Mouse (Mus musculus) lung, postnatal 4 days (tissue): Measurements from ENCODE around the gene Slc12a7.
"Not testable (repeated sequence)": the region's sequence is repeated elsewhere in the genome, so short reads cannot be mapped to it uniquely, and the experiment has no call there.

Experiments
- DNase-seq, 2 experiments: peaks; one replicate each; pipeline ENCODE4 v3.0.0; 2021

Slc12a7 gene

GRCm38 (mm10) chr13:73732742-73733700, at the start of gene Slc12a7:
TSS of gene Slc12a7 (plus strand) at chr13:73733094.
- DNase-seq, result peak; percentile 36 to 45

GRCm38 (mm10) chr13:73683682-73684081, 49.2 kb upstream of the Slc12a7 start:
- no peak for DNase-seq

- DNase-seq, result no peak
These were observed 48.5 kb upstream of the Slc12a7 start for GRCm38 (mm10) chr13:73684412-73684811.

DNA sequence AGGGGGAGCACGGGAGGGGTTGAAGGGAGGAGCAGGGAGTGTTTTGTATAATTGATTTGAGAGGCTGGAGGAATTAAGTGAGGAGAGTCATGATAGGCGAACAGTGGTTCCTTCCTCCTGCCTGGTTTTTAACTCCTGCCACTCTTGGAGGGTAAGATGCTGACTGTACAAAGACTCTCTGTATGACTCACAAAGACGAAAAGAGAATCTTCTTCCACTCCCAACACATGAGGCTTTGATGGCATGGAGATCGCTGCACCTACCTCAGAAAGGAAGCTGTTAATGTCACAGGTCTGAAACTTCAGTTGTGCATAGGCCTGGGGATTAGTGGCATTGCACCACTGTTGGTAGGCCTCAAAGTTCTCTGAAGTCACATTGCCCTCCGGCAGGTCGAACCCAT, 47.4 kb upstream of the Slc12a7 start:
- no peak for DNase-seq

DNA sequence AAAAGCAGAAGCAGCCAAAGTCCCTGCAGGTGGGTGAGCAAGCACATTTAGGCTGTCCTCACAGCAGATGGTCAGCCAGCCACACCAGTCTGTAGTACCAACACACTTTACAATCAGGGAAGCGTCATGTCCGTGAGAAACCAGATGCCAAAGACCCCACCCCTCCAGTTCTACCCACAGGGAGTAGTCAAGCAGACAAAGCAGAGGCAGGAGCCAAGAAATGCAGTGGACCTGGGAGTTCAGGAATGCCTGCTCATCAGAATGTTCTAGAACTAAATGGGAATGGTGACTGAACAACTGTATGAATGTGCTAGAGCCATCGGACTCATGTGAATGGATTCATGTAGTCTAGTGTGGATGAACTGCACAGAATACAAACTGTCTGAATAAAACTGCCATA, 45.3 kb upstream of the Slc12a7 start:
- DNase-seq, result no peak

DNA sequence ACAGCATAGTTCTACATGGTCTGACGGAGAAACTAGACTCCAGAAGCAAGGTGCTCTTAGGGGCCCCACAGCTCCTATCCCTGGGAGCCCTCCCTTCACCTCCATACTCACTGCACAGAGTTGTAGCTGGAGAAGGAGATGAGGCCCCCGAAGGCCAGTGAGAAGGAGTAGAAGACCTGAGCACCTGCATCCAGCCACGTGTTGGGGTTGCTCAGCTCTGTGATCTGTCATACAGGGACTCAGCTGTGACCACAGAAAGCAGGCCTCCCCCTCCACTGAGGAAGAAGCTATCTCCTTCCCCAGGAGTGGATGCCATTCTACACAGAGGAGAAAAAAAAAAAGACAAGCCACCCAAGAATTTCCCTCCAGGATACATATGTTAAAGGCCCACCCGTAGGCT, 44.0 kb upstream of the Slc12a7 start:
- DNase-seq, result no peak

DNA sequence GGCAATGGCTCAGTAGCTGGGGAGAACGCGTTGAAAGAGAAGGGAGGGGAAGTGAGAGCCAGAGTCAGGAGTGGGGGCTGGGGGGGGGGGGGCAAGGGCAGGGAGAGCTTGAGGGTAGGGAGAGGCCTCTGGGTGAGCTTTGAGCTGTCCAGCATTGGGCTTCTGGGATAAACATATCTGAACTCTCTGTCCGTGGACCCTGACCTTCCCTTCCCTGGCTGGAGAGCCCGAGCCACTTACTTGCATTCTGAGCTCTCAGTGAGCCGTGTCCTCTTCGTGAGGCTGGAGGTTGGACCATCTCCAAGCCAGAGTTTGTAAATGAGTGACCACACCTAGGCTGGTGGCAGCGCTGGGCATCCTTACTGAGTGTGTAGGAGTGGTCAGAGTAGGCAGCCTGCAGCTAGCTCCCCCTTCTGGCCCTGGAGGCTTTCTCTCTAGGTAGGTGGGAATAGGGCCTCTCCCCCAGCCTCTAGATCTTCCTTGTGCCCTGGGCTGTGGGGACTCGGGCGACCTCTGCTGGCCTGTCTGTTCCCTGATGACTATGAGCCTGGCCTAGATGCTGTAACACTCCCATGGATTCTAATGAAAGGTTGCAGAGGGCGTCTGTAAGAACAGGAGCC, 40.5 kb upstream of the Slc12a7 start:
- DNase-seq, result peak; percentile 75 to 79

- no peak for DNase-seq
These were observed 39.6 kb upstream of the Slc12a7 start for GRCm38 (mm10) chr13:73693333-73693732.

DNA sequence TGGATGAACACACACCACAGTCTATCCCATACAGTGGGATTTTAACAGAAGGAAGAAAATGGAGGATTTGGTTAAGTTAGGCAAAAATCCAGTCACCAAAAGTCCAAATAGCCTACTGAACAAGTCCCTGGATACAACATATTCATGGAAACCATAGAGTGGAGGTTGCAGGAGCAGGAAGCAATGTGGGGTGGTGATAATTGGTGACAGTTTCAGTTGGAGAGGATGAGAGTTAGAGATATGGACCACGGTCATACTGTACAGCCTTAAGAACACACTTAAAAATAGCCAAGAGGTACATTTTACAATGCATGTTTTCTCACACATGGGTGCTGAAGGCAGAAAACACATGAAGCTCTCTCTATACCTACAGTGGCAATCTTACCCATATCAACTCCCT, 37.9 kb upstream of the Slc12a7 start:
- DNase-seq, result no peak

DNA sequence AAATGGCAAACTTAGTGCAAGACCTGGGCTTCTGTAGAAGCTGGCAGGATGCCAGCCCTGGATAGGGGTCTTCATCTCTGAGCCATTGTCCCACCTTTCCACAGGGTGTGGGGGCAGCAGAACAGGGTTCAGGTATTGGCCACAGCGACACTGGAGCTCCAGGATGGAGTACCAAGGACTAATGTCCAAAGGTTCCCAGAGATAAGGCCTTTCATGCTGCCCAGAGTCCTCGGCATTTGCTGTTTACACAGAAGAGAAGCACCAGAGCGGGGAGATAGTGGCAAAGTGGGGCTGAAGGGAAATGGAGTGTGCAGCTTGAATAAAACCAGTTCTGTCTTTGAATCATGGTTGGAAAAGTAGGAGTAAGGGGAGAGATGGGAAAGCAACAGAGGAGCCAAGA, 36.4 kb upstream of the Slc12a7 start:
- DNase-seq, result no peak

GRCm38 (mm10) chr13:73699714-73700113, 33.2 kb upstream of the Slc12a7 start:
- DNase-seq, result no peak

DNA sequence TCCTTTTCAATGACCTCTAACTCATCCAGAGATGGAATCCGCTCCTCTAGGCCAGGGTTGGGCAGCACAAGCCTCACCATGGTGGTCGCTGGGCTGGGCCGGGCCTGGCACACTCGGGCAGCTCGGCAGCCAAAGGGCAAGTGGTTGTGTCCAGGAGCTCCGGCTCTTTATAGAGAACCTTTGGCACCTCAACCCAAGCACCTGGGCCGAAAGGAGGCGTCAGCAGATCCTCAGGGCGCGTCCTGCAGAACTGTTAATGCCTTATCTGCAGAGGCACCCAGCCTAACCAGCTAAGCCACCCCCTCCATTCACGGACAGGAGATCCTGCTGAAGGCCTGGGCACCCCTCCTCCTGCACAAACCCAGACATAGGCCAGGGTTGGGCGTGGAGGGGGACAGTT, 32.3 kb upstream of the Slc12a7 start:
- no peak for DNase-seq

DNA sequence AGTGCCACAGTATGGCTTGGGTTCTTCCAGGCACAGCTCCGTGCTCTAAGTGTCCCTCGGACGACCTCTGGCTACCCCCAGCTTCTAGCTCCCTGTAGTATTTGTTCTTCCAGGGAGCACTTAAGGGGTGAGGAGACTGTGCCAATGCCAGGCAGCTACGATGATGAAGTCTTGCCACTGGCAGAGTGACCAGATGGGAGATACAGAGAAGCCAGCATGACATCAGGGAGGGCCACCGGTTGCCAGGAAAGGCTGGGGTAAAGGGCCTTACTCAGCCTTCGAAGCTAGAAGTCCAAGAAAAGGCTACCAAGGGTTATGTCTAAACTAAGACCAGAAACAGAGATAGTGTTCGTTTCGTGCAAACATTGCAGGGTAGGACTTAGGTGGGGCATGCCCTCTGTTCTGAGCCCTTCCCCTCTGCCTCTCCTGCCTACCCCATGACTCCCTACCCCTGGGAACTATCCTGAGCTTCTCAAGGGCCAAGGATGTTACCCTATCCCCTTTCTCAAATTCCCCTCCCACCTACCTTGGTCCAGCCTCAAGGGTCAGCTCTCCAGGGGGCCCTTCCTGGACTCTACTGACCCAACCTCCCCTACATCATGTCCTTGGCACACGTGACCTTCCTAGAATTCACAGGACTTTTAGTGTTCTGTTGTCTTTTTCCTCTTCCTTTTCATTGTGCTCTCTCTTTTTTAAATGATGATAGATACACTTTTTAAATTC, 31.6 kb upstream of the Slc12a7 start:
- no peak for DNase-seq

- DNase-seq, result peak in 1 of 2 experiments; percentile 34
These were observed 30.1 kb upstream of the Slc12a7 start for GRCm38 (mm10) chr13:73702776-73703175.

GRCm38 (mm10) chr13:73703486-73703885, 29.4 kb upstream of the Slc12a7 start:
- DNase-seq, result not testable (repeated sequence)

GRCm38 (mm10) chr13:73704694-73705325, 28.1 kb upstream of the Slc12a7 start, which contains the start of gene Slc6a19:
TSS of gene Slc6a19 (minus strand) at chr13:73704865.
- DNase-seq, result no peak

- DNase-seq, result no peak
These were observed 23.4 kb upstream of the Slc12a7 start for GRCm38 (mm10) chr13:73709491-73709890.

DNA sequence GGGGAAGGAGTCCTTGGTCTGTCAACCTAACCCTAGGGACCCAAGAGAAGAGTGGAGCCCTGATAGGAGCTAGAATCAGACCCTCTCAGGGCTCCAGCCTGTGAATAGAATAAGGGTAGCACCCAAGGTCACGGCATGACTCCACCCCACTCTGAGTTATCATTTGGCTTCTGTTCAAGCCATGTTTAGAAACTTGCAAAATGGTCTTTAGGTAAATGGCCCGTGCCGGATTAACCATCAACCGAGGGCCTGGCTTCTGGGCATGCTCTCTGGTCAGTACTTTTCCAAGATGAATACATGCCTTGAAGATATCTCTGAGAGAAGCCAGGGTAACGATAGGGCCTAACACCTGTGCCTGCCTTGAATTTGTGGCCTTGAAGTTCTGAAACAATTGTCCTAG, 21.7 kb upstream of the Slc12a7 start:
- DNase-seq, result no peak

DNA sequence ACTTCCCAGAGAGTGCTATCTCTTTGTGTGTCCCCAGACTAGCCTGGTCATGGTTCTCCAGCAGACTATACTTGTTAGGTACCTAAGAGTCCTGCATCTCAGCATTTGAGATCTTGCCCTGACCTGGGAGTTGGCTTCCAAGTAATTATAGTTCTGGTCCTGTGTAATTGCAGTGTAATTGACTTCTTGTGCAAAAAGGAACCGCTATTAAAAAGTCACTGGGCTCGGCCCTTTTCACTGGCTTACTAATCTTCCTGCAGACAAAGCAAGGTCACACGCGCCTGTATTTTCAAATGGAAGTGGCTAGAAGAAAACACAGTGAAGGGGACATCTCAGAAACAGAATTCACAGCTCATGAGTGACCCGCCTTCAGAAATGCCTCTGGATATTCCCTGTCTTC, 21.1 kb upstream of the Slc12a7 start:
- no peak for DNase-seq

- no peak for DNase-seq
These were observed 20.7 kb upstream of the Slc12a7 start for GRCm38 (mm10) chr13:73712228-73712627.

DNA sequence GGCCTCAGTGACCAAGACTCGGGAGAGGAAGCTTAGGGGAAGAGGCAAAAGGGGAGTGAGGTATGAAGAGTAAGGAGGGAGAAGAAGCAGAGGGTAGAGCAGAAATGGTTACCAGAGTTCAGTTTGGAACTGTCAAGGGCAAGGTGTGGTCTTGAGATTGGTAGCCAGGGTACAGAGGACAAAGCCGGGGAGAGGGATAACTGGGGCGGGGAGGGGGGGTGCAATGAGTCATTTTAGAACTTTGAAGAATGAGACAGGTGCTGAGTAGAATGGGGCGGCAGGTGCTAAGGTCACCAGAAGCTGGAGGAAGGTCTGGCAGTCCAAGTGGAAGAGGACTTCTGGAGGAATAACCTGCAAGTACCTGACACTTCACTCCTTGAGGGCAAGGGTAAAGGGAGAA, 19.7 kb upstream of the Slc12a7 start:
- DNase-seq, result no peak

DNA sequence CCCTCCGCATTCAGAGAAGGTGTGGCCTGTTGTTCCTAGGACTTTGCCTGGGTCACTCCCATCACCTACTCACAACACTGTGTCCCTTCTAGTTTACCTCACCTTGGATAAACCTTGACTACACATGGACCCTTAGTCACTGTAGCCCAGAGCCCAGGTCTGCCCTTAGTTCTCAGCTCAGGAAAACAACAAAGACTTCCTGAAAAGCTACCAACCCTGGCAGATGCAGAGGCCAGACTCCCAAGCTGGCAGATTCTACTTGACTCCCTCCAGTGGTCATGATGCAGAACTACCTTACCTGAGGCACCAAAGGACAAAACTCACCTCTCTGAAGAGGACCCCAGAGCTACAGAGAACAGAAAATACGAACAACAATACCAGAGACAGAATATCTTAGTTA, 18.9 kb upstream of the Slc12a7 start:
- DNase-seq, result peak in 1 of 2 experiments; percentile 23

DNA sequence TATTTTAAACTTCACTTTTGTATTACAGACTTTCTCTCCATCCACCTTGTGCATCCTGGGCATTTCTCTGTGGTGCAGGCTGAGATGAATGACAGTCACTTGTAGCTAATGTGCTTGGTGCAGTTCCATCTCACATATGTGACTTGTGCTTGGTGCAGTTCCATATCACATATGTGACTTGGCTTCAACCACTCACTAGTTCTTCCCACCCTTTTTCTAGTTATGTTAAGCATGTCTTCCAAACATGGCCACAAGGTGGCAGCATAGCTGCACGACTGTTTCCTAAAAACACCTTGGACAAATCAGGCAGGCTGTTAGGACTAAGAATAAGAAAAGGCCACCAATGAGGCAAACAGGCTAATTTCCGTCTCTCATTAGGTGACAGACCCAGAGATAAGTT, 14.7 kb upstream of the Slc12a7 start:
- DNase-seq, result peak; percentile 56 to 85
